Mouse (Mus musculus): ENCODE measurements around the gene Zfp654.

DNA sequence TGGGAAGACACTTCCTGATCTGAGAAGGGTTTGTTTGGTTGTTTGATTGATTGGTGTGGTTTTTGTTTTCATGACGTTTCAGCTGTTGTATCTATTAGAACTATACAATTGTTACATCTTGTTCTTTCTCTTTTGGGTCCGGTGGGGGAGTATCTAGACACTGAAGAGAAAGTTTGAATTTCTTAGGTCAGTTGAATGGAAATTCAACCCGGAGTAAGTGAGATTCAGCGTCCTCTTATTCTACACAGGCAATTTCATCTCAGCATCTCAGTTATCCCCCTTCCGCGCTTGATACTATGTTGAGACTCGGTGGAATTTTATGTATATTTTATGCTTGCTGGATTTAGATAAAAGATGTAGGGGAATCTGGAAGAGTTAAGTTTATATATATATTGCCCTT, 21.4 kb upstream of the Zfp654 start:
- TF ChIP-seq CTCF (IDR thresholded peaks at IDR 0.05; ENCODE audit: borderline replicate concordance, insufficient read depth, low read depth, low read length) = no peak
- TF ChIP-seq POLR2A (IDR thresholded peaks at IDR 0.05; ENCODE audit: borderline replicate concordance, insufficient read depth, low read length) = no peak
